Mouse (Mus musculus) ES-E14 (cell line): ENCODE measurements around the gene Srek1.

Experiments
- CHD2 ChIP-seq: IDR thresholded peaks from 2 replicates; pipeline ENCODE4 v1.6.1; 2014; ENCODE audit warnings: mild to moderate bottlenecking, low read depth, low read length, inconsistent platforms
- HCFC1 ChIP-seq: IDR thresholded peaks from 2 replicates; pipeline ENCODE4 v1.6.1; 2012; ENCODE audit warnings: low read length, inconsistent platforms, borderline replicate concordance; ENCODE audit not compliant: insufficient read depth
- MAFK ChIP-seq: IDR thresholded peaks from 2 replicates; pipeline ENCODE4 v1.6.1; 2014; ENCODE audit warnings: mild to moderate bottlenecking, low read depth, low read length, inconsistent platforms; ENCODE audit not compliant: insufficient read depth
- ZC3H11A ChIP-seq: IDR thresholded peaks from 2 replicates; pipeline ENCODE4 v1.6.1; 2012; ENCODE audit warnings: low read depth, mild to moderate bottlenecking, inconsistent platforms, low read length, borderline replicate concordance
- ZNF384 ChIP-seq: IDR thresholded peaks from 2 replicates; pipeline ENCODE4 v1.6.1; 2012; ENCODE audit warnings: low read depth, low read length, inconsistent platforms

DNA sequence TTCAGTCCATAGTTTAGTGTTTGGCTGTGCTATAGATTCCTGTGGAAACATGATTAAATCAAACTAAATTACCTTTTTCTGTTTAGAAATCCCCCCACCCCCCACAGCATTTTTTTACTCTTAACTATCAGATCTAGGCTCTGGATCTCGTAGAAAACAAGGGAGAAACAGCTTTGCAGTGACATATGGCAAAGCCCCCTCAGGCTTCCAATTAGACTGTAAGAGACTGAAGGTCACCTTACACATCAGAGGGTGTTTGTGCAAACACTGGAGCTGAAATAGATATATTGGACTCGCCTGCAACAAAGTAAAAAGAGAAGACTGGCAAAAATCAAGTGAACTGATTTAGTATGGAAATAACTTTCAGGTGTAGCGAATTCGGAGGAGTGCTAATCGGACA is 29.3 kb upstream of the Srek1 start:
- TF ChIP-seq ZC3H11A (no peak), ZNF384 (no peak), MAFK (no peak), HCFC1 (no peak), CHD2 (no peak)
